Mouse (Mus musculus): Measurements from ENCODE around the gene Frmpd2. TPM values are rescaled to one million over a fixed set of nuclear protein-coding genes. Genes with fewer than 3 reads are reported as not detected.

Frmpd2 gene
- total and polyA plus RNA-seq, 2 experiments from 2014 or later = 0.29 to 1.6 TPM

DNA sequence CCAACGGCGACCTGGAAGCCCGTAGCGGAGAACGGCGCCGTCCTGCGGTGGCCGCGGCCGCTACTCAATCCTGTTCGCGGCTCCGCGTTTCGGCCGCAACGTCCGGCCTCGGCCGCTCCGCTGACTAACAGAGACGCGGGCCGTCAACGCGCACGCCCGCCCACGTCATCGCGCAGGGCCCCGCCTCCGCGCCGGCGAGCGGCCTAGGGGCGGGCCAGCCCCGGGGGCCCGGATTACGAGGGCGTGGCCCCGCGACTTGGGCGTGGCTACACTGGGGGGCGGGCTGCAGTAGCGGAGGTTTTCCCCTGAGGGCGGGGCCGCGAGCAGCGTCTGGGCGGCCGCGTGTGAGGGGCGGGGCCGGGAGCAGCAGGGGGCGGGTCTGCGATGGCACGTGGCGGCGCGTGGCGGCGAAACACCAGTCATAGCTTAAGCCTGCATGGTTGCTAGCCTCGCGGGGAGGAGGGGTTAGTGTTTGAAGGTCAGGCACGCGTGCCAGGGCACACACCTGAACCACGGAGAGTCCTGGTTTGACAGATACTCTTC lies 24.4 kb upstream of the Frmpd2 start, which contains the start of gene Mapk8:
Gene Mapk8, minus strand, starts transcription at position 132 of the 543 bp plus-strand sequence.
- H3K9ac ChIP-seq = peak within 1 kb of the TSS; percentile 90
- WGBS = under 1% methylated on average over 47 of the region's 70 CpGs
- H3K4me3 ChIP-seq (ENCODE audit: low read depth, low read length) = peak within 1 kb of the TSS; percentile 98
- ATAC-seq (peak; percentile 98), DNase-seq (peak; percentile 98)
- peaks cover 12% of the 10 kb centered on the region for H3K4me1 ChIP-seq (ENCODE audit: insufficient read depth)
- H3K27ac ChIP-seq (ENCODE audit: low read depth, low read length) = peak within 1 kb of the TSS; percentile 92
- H3K4me2 ChIP-seq (ENCODE audit: low read depth) = peak within 1 kb of the TSS; percentile 63
- H3K9me3 ChIP-seq (ENCODE audit: low read length) = no peaks in the 10 kb centered on the region
- H3K27me3 ChIP-seq (ENCODE audit: insufficient read depth, low read length) = no peaks in the 10 kb centered on the region
- TF ChIP-seq CTCF (IDR thresholded peaks at IDR 0.05; ENCODE audit: low read depth) = peak; percentile 1; the same call in 1 of the 2 replicates
- H3K36me3 ChIP-seq (ENCODE audit: insufficient read depth) = no peaks in the 10 kb centered on the region

DNA sequence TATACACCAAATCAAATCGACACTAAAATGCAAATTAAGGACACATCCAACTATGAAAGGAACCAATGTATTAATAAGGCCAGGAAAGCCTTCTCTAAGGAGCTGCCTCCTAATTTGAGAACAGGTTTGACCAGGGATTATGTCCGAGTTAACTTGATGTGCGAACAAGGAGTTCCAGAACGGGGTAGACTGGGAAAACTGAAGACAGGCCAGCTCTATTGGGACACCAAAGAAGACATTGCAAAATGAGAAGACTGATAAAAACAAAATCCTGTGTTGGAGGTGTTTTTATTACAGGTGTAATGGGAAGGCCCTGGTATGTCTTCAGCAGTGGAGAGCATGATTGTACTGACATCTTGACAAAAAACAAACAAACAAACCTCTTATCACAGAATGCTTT lies 23.2 kb upstream of the Frmpd2 start:
- peaks cover 12% of the 10 kb centered on the region for H3K4me1 ChIP-seq (ENCODE audit: insufficient read depth)
- no peaks in the 10 kb centered on the region for H3K27me3 ChIP-seq (ENCODE audit: insufficient read depth, low read length)
- H3K4me3 ChIP-seq (ENCODE audit: low read depth, low read length) = no peak overlapping the region
- H3K9ac ChIP-seq = no peak overlapping the region
- no peak for ATAC-seq
- no peaks in the 10 kb centered on the region for H3K36me3 ChIP-seq (ENCODE audit: insufficient read depth)
- H3K27ac ChIP-seq (ENCODE audit: low read depth, low read length) = no peak overlapping the region
- no peak for TF ChIP-seq CTCF (IDR thresholded peaks at IDR 0.05; ENCODE audit: low read depth)
- H3K4me2 ChIP-seq (ENCODE audit: low read depth) = no peak overlapping the region
- no peak for DNase-seq
- H3K9me3 ChIP-seq (ENCODE audit: low read length) = no peaks in the 10 kb centered on the region
- WGBS = 82% methylated on average over 4 of the region's 4 CpGs

DNA sequence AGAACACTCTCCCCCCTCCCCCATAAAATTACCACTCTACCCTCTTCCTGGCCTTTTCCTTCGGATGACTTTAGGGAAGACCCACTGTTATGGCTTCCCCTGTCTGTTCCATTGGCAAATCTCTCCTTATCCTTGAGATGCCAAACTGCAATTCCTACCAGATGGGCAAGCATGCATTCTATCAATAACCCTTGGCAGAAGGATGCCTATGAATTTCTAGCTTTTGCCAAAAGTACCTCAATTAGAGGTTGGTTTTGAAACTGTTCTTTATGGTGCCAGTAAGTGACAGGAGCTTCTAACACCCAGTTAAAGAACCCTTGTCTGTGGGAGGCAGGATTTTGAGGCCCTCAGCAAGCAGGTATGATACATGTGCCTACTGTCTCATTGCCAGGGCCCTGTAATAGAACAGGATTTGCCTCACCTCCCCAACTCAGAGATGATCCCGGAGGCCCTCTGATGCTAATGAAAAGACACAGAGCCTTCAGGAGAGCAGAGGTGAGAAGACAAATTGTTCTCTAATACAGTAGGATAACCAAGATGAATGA lies 22.1 kb upstream of the Frmpd2 start:
- 65% methylated on average over 2 of the region's 2 CpGs for WGBS
- no peak overlapping the region for H3K27ac ChIP-seq (ENCODE audit: low read depth, low read length)
- peak; percentile 38 for DNase-seq

DNA sequence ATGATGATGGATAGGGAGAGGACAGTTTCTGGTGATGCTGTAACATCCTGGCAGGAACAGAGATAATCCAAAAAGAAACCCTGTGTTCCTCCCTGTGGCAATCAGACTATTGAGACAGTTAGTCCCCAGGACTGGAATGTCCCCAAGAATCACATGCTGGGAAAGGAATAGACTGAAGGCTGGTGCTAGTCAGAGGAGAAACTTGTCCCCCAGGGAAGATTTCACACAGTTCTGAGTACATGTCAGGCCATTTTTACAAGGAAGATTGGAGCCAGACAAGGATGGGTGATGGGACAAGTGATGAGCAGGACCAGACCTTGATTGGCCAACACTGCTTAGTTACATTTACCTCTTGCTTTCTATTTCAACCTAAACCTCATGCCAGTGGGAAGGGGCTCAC lies 21.2 kb upstream of the Frmpd2 start:
- no peak overlapping the region for H3K4me2 ChIP-seq (ENCODE audit: low read depth)
- H3K9me3 ChIP-seq (ENCODE audit: low read length) = no peaks in the 10 kb centered on the region
- H3K4me1 ChIP-seq (ENCODE audit: insufficient read depth) = peaks cover 8% of the 10 kb centered on the region
- DNase-seq = no peak
- H3K27me3 ChIP-seq (ENCODE audit: insufficient read depth, low read length) = no peaks in the 10 kb centered on the region
- no peak for TF ChIP-seq CTCF (IDR thresholded peaks at IDR 0.05; ENCODE audit: low read depth)
- H3K9ac ChIP-seq = no peak overlapping the region
- no peaks in the 10 kb centered on the region for H3K36me3 ChIP-seq (ENCODE audit: insufficient read depth)
- H3K4me3 ChIP-seq (ENCODE audit: low read depth, low read length) = no peak overlapping the region
- H3K27ac ChIP-seq (ENCODE audit: low read depth, low read length) = no peak overlapping the region
- ATAC-seq = no peak

More for the DNA sequence above, 22.1 kb upstream of the Frmpd2 start:
- no peak for ATAC-seq
- Histone ChIP-seq H3K36me3 (ENCODE audit: insufficient read depth) (no peaks in the 10 kb centered on the region), H3K9ac (no peak overlapping the region), H3K9me3 (ENCODE audit: low read length) (no peaks in the 10 kb centered on the region), H3K4me2 (ENCODE audit: low read depth) (no peak overlapping the region), H3K27me3 (ENCODE audit: insufficient read depth, low read length) (no peaks in the 10 kb centered on the region), H3K4me1 (ENCODE audit: insufficient read depth) (peaks cover 12% of the 10 kb centered on the region), H3K4me3 (ENCODE audit: low read depth, low read length) (no peak overlapping the region)
- TF ChIP-seq CTCF (IDR thresholded peaks at IDR 0.05; ENCODE audit: low read depth) = no peak

DNA sequence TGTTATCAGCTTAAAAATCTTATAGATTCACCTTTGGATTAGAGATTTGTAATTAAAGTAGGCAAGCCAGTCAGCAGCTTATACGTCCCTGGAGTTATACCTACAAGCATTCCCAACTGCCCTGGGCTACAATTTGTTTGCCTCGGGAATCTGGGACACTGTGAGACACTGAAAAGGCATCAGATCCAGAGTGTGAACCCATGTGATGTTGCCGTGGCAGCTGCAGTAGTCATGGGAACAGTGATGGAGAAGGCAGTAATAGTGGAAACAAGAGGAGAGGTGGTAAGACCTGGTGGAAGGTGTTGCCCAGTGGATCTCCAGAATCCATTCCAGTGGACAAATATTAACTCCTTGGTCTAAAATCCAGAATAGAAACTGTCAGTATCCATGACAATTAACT lies 7.8 kb upstream of the Frmpd2 start:
- H3K36me3 ChIP-seq (ENCODE audit: insufficient read depth) = no peaks in the 10 kb centered on the region
- 44% methylated on average over 3 of the region's 3 CpGs for WGBS
- H3K4me1 ChIP-seq (ENCODE audit: insufficient read depth) = no peaks in the 10 kb centered on the region
- H3K4me3 ChIP-seq (ENCODE audit: low read depth, low read length) = no peak overlapping the region
- no peak overlapping the region for H3K9ac ChIP-seq
- no peaks in the 10 kb centered on the region for H3K27me3 ChIP-seq (ENCODE audit: insufficient read depth, low read length)
- no peak for TF ChIP-seq CTCF (IDR thresholded peaks at IDR 0.05; ENCODE audit: low read depth)
- H3K9me3 ChIP-seq (ENCODE audit: low read length) = 0 out of 2 replicates have a peak, but pooled peaks cover 4% of the 10 kb centered on the region
- H3K4me2 ChIP-seq (ENCODE audit: low read depth) = no peak overlapping the region
- peak; percentile 78 for ATAC-seq
- no peak overlapping the region for H3K27ac ChIP-seq (ENCODE audit: low read depth, low read length)
- no peak for DNase-seq

DNA sequence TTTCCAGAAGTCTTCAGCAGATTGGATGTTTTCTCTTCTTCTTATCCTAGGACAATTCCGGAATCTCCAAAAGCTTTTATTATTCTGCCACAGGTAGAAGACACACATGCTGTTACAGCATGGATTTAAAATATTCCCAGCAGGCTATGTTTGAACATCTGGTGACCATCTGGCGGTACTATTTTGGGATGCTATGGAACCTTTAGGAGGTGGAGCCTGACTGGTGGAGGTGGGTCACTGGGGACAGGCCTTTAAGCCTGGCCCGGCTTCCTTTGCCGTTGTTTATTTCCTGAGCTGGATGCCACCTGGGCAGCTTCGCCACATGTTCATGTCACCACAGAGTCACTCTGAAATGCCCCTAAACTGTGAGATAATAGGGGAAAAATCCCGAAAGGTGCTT lies 3.7 kb upstream of the Frmpd2 start:
- 90% methylated on average over 6 of the region's 6 CpGs for WGBS
- Histone ChIP-seq H3K27me3 (ENCODE audit: insufficient read depth, low read length) (no peaks in the 10 kb centered on the region), H3K4me1 (ENCODE audit: insufficient read depth) (no peaks in the 10 kb centered on the region), H3K4me2 (ENCODE audit: low read depth) (no peak overlapping the region), H3K9ac (no peak overlapping the region), H3K4me3 (ENCODE audit: low read depth, low read length) (no peak overlapping the region), H3K9me3 (ENCODE audit: low read length) (no peaks in the 10 kb centered on the region), H3K36me3 (ENCODE audit: insufficient read depth) (no peaks in the 10 kb centered on the region), H3K27ac (ENCODE audit: low read depth, low read length) (no peak overlapping the region)
- TF ChIP-seq CTCF (IDR thresholded peaks at IDR 0.05; ENCODE audit: low read depth) = no peak
- no peak for DNase-seq
- no peak for ATAC-seq

DNA sequence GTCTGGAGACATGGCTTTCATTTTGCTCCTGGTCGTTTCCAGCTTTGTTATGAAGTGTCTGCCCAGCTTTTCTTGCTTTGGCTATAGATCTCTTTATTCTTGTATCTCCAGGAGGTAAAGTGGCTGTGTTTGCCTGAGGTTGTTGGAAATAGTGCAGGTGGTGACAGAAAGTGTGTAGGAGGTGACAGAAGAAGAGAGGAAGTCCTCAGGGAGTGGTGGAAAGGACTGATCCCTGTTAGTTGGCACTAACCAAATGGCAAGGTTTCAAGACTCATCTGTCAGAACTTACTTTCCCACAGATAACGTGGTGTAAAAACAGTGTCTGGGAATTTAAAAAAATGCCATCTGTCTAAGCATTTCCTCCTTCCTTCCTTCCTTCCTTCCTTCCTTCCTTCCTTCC lies 3.0 kb downstream of the Frmpd2 start:
- H3K9me3 ChIP-seq (ENCODE audit: low read length) = no peaks in the 10 kb centered on the region
- no peaks in the 10 kb centered on the region for H3K27me3 ChIP-seq (ENCODE audit: insufficient read depth, low read length)
- no peak overlapping the region for H3K27ac ChIP-seq (ENCODE audit: low read depth, low read length)
- no peak for TF ChIP-seq CTCF (IDR thresholded peaks at IDR 0.05; ENCODE audit: low read depth)
- H3K4me3 ChIP-seq (ENCODE audit: low read depth, low read length) = no peak overlapping the region
- no peaks in the 10 kb centered on the region for H3K4me1 ChIP-seq (ENCODE audit: insufficient read depth)
- 35% methylated on average over 2 of the region's 2 CpGs for WGBS
- H3K4me2 ChIP-seq (ENCODE audit: low read depth) = no peak overlapping the region
- no peaks in the 10 kb centered on the region for H3K36me3 ChIP-seq (ENCODE audit: insufficient read depth)
- ATAC-seq = no peak
- no peak overlapping the region for H3K9ac ChIP-seq
- no peak for DNase-seq
